Mouse (Mus musculus): ENCODE measurements around the gene Msh3. TPM values are rescaled to one million over a fixed set of nuclear protein-coding genes. Genes with fewer than 3 reads are reported as not detected.
A peak's percentile ranks its signal among the peaks of the same experiment; 100 is the strongest.

The Msh3 gene
- polyA plus RNA-seq, 1 experiment from 2014 or later: 27.5 TPM

DNA sequence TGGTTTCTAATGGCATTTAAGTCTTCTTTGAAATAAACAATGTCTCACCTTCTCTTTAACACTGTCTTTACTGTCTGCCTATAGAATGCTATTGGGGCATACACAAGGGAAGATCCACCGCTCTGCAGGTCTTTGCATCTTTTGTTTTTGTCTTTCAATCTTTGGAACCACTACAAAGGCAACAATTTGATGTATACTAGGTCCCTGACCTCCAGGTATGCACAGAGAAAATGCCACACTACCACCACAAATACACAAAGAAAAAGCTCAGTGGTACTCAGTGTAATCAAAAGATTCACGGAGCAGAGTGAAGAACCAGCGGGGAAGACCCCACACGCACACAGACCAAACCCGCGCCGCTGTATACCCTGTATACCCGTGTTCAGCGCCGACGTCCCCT lies 49.1 kb downstream of the Msh3 start, which contains the start of gene Gm20379:
Gene Gm20379, plus strand, starts transcription at position 301 of the 400 bp plus-strand sequence.
- DNase-seq: no peak
- H3K9me3 ChIP-seq (ENCODE audit: control insufficient read depth, low read length): no peaks in the 10 kb centered on the region
- H3K36me3 ChIP-seq (ENCODE audit: control insufficient read depth, insufficient read depth, low read length): peaks cover 22% of the 10 kb centered on the region
- WGBS: 98% methylated on average over 11 of the region's 11 CpGs
- no peak for ATAC-seq (ENCODE audit: low FRiP score, low TSS enrichment)
- H3K4me3 ChIP-seq (replicated peaks; ENCODE audit: low read depth, low read length): no peak within 1 kb of the TSS
- no peak within 1 kb of the TSS for H3K27ac ChIP-seq (replicated peaks; ENCODE audit: low read depth, low read length)
- H3K4me1 ChIP-seq (ENCODE audit: control insufficient read depth, insufficient read depth, low read length): no peaks in the 10 kb centered on the region
- no peak within 1 kb of the TSS for H3K9ac ChIP-seq (replicated peaks; ENCODE audit: low read length)
- H3K27me3 ChIP-seq (ENCODE audit: control insufficient read depth, insufficient read depth, low read length): no peaks in the 10 kb centered on the region
- no peak within 1 kb of the TSS for H3K4me2 ChIP-seq (ENCODE audit: low read length)

DNA sequence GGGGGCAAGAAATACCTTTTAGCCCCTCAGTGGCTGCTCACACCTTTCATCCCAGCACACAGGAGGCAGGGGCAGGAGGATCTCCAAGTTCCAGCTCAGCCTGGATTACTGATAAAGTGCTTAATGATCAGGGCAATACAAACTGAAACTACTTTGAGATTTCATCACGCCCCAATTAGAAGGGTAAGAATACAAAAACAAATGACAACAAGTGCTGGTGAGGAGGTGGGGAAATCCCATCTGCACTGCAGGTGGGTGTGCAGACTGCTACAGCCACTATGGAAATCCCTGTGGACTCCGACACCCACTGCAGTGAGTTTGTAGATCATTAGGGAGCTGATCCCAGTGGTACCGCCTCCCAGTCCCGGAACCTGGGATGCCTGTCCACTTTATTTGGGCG lies 50.5 kb downstream of the Msh3 start:
- no peaks in the 10 kb centered on the region for H3K27me3 ChIP-seq (ENCODE audit: control insufficient read depth, insufficient read depth, low read length)
- no peak overlapping the region for H3K27ac ChIP-seq (replicated peaks; ENCODE audit: low read depth, low read length)
- no peaks in the 10 kb centered on the region for H3K9me3 ChIP-seq (ENCODE audit: control insufficient read depth, low read length)
- DNase-seq (no peak), ATAC-seq (ENCODE audit: low FRiP score, low TSS enrichment) (no peak)
- H3K4me3 ChIP-seq (replicated peaks; ENCODE audit: low read depth, low read length): no peak overlapping the region
- WGBS: 93% methylated on average over 5 of the region's 5 CpGs
- H3K4me1 ChIP-seq (ENCODE audit: control insufficient read depth, insufficient read depth, low read length): no peaks in the 10 kb centered on the region
- no peak overlapping the region for H3K9ac ChIP-seq (replicated peaks; ENCODE audit: low read length)
- no peak overlapping the region for H3K4me2 ChIP-seq (ENCODE audit: low read length)
- peaks cover 22% of the 10 kb centered on the region for H3K36me3 ChIP-seq (ENCODE audit: control insufficient read depth, insufficient read depth, low read length)

DNA sequence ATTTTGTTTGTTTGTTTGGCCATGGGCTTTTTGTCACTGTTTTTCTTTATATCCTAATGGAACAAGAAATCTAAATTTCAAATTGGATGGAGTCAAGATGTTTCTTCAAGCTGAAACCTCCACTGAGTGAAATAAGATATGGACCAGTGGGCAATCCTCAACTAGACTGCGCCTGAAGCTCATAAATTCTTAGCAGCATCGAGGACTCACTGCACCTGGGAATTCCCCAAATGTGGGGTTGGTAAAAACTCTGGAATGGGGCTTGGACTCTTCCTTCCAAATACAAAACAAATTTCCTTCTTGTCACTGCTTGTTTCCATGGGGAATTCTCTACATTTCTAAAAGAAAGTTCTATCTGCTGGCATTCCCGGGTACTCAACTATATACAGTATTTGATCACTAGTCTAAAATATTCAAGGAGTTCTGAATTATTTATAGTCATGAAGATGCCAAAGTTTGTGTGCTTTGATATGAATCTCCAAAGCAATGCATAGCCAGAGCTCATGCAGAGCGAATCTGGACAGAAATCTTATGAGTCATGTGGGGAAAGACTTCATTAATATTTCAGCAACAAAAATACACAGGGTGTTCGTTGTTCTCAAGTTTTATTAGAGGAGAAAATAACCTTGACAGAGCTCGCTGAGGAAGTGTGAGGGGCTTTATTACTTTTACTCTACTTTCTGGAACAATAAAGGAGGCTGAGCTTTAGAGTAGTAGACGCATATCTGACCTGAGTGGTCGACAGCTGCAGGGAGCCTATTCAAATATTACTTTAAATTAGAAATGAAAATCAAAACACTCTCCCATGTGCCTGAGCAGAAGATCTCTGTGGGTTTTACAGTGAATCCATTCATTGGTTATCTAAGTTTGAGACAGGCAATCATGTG lies 51.5 kb downstream of the Msh3 start:
- Histone ChIP-seq H3K4me3 (replicated peaks; ENCODE audit: low read depth, low read length) (no peak overlapping the region), H3K9ac (replicated peaks; ENCODE audit: low read length) (no peak overlapping the region), H3K9me3 (ENCODE audit: control insufficient read depth, low read length) (no peaks in the 10 kb centered on the region), H3K36me3 (ENCODE audit: control insufficient read depth, insufficient read depth, low read length) (peaks cover 19% of the 10 kb centered on the region; the same call in 1 of the 2 replicates), H3K27me3 (ENCODE audit: control insufficient read depth, insufficient read depth, low read length) (no peaks in the 10 kb centered on the region), H3K27ac (replicated peaks; ENCODE audit: low read depth, low read length) (no peak overlapping the region), H3K4me1 (ENCODE audit: control insufficient read depth, insufficient read depth, low read length) (no peaks in the 10 kb centered on the region), H3K4me2 (ENCODE audit: low read length) (no peak overlapping the region)
- peak; percentile 42 for DNase-seq
- 71% methylated on average over 8 of the region's 8 CpGs for WGBS
- ATAC-seq (ENCODE audit: low FRiP score, low TSS enrichment): peak; percentile 51; the same call in 1 of the 2 replicates

GRCm38 (mm10) chr13:92302466-92302865 lies 52.3 kb downstream of the Msh3 start:
- no peak overlapping the region for H3K4me2 ChIP-seq (ENCODE audit: low read length)
- no peaks in the 10 kb centered on the region for H3K4me1 ChIP-seq (ENCODE audit: control insufficient read depth, insufficient read depth, low read length)
- H3K27ac ChIP-seq (replicated peaks; ENCODE audit: low read depth, low read length): no peak overlapping the region
- peaks cover 15% of the 10 kb centered on the region; the same call in 1 of the 2 replicates for H3K36me3 ChIP-seq (ENCODE audit: control insufficient read depth, insufficient read depth, low read length)
- 87% methylated on average over 4 of the region's 4 CpGs for WGBS
- no peak overlapping the region for H3K4me3 ChIP-seq (replicated peaks; ENCODE audit: low read depth, low read length)
- no peak for ATAC-seq (ENCODE audit: low FRiP score, low TSS enrichment)
- no peaks in the 10 kb centered on the region for H3K9me3 ChIP-seq (ENCODE audit: control insufficient read depth, low read length)
- no peak overlapping the region for H3K9ac ChIP-seq (replicated peaks; ENCODE audit: low read length)
- no peaks in the 10 kb centered on the region for H3K27me3 ChIP-seq (ENCODE audit: control insufficient read depth, insufficient read depth, low read length)
- no peak for DNase-seq

GRCm38 (mm10) chr13:92301754-92302153 lies 53.0 kb downstream of the Msh3 start:
- H3K36me3 ChIP-seq (ENCODE audit: control insufficient read depth, insufficient read depth, low read length): peaks cover 16% of the 10 kb centered on the region
- H3K9me3 ChIP-seq (ENCODE audit: control insufficient read depth, low read length): no peaks in the 10 kb centered on the region
- H3K27ac ChIP-seq (replicated peaks; ENCODE audit: low read depth, low read length): no peak overlapping the region
- H3K4me3 ChIP-seq (replicated peaks; ENCODE audit: low read depth, low read length): no peak overlapping the region
- no peaks in the 10 kb centered on the region for H3K4me1 ChIP-seq (ENCODE audit: control insufficient read depth, insufficient read depth, low read length)
- DNase-seq (no peak), ATAC-seq (ENCODE audit: low FRiP score, low TSS enrichment) (no peak)
- no peaks in the 10 kb centered on the region for H3K27me3 ChIP-seq (ENCODE audit: control insufficient read depth, insufficient read depth, low read length)
- H3K4me2 ChIP-seq (ENCODE audit: low read length): no peak overlapping the region
- H3K9ac ChIP-seq (replicated peaks; ENCODE audit: low read length): no peak overlapping the region
- 89% methylated on average over 4 of the region's 4 CpGs for WGBS

GRCm38 (mm10) chr13:92299522-92299921 lies 55.3 kb downstream of the Msh3 start:
- Histone ChIP-seq H3K4me2 (ENCODE audit: low read length) (no peak overlapping the region), H3K27ac (replicated peaks; ENCODE audit: low read depth, low read length) (no peak overlapping the region), H3K9ac (replicated peaks; ENCODE audit: low read length) (no peak overlapping the region), H3K4me3 (replicated peaks; ENCODE audit: low read depth, low read length) (no peak overlapping the region), H3K27me3 (ENCODE audit: control insufficient read depth, insufficient read depth, low read length) (no peaks in the 10 kb centered on the region), H3K36me3 (ENCODE audit: control insufficient read depth, insufficient read depth, low read length) (peaks cover 15% of the 10 kb centered on the region), H3K9me3 (ENCODE audit: control insufficient read depth, low read length) (no peaks in the 10 kb centered on the region), H3K4me1 (ENCODE audit: control insufficient read depth, insufficient read depth, low read length) (no peaks in the 10 kb centered on the region)
- 90% methylated on average over 1 of the region's 1 CpGs for WGBS
- DNase-seq (no peak), ATAC-seq (ENCODE audit: low FRiP score, low TSS enrichment) (no peak)

- no peak overlapping the region for H3K4me3 ChIP-seq (replicated peaks; ENCODE audit: low read depth, low read length)
- DNase-seq: no peak
- 97% methylated on average over 2 of the region's 2 CpGs for WGBS
- no peaks in the 10 kb centered on the region for H3K9me3 ChIP-seq (ENCODE audit: control insufficient read depth, low read length)
- no peak for ATAC-seq (ENCODE audit: low FRiP score, low TSS enrichment)
- H3K27ac ChIP-seq (replicated peaks; ENCODE audit: low read depth, low read length): no peak overlapping the region
- H3K27me3 ChIP-seq (ENCODE audit: control insufficient read depth, insufficient read depth, low read length): no peaks in the 10 kb centered on the region
- H3K9ac ChIP-seq (replicated peaks; ENCODE audit: low read length): no peak overlapping the region
- no peaks in the 10 kb centered on the region for H3K4me1 ChIP-seq (ENCODE audit: control insufficient read depth, insufficient read depth, low read length)
- H3K36me3 ChIP-seq (ENCODE audit: control insufficient read depth, insufficient read depth, low read length): peaks cover 15% of the 10 kb centered on the region
- no peak overlapping the region for H3K4me2 ChIP-seq (ENCODE audit: low read length)
Observed at GRCm38 (mm10) chr13:92297021-92297420, 57.8 kb downstream of the Msh3 start.

DNA sequence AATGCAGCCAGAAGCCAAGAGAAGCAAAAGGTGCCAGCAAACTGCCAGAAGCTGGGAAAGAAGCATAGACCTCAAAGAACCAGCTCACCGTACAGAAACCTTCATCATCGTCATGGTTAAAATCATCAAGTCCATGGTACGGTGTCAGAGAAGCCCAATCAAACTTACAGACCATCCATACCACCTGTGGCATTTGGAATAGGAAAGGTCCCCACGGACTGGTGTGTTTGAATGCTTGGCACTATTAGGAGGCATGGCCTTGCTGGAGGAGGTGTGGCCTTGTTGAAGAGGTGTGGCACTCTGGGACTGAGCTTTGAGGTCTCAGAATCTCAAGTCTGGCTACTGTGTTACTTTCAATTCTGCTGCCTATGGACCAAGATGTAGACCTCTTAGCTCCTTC lies 58.3 kb downstream of the Msh3 start:
- H3K4me3 ChIP-seq (replicated peaks; ENCODE audit: low read depth, low read length): no peak overlapping the region
- no peaks in the 10 kb centered on the region for H3K27me3 ChIP-seq (ENCODE audit: control insufficient read depth, insufficient read depth, low read length)
- DNase-seq: no peak
- H3K9ac ChIP-seq (replicated peaks; ENCODE audit: low read length): no peak overlapping the region
- H3K4me2 ChIP-seq (ENCODE audit: low read length): no peak overlapping the region
- no peak for ATAC-seq (ENCODE audit: low FRiP score, low TSS enrichment)
- H3K27ac ChIP-seq (replicated peaks; ENCODE audit: low read depth, low read length): no peak overlapping the region
- peaks cover 15% of the 10 kb centered on the region for H3K36me3 ChIP-seq (ENCODE audit: control insufficient read depth, insufficient read depth, low read length)
- H3K9me3 ChIP-seq (ENCODE audit: control insufficient read depth, low read length): no peaks in the 10 kb centered on the region
- WGBS: 95% methylated on average over 4 of the region's 4 CpGs
- H3K4me1 ChIP-seq (ENCODE audit: control insufficient read depth, insufficient read depth, low read length): no peaks in the 10 kb centered on the region

DNA sequence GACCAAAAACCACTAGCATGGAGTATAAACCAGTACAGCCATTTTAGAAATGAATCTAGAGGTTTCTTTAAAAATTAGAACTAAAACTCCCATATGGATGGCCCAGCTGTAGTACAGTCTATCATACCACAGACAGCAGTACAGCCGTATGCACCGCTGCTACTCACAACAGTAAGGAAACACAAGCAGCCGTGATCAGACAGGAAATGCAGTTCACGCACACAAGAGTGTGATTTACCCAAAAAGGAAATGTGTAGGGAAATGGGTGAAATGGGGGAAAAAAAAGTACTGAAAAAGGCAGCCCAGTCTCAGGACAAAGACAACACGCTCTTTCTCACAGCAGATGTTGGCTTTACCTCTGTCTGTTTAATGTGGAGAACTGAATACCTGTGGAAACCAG lies 60.9 kb downstream of the Msh3 start:
- DNase-seq: no peak
- ATAC-seq (ENCODE audit: low FRiP score, low TSS enrichment): no peak
- H3K9me3 ChIP-seq (ENCODE audit: control insufficient read depth, low read length): no peaks in the 10 kb centered on the region
- no peaks in the 10 kb centered on the region for H3K27me3 ChIP-seq (ENCODE audit: control insufficient read depth, insufficient read depth, low read length)
- H3K4me1 ChIP-seq (ENCODE audit: control insufficient read depth, insufficient read depth, low read length): no peaks in the 10 kb centered on the region
- H3K36me3 ChIP-seq (ENCODE audit: control insufficient read depth, insufficient read depth, low read length): peaks cover 13% of the 10 kb centered on the region
- no peak overlapping the region for H3K9ac ChIP-seq (replicated peaks; ENCODE audit: low read length)
- H3K27ac ChIP-seq (replicated peaks; ENCODE audit: low read depth, low read length): no peak overlapping the region
- 96% methylated on average over 5 of the region's 5 CpGs for WGBS
- H3K4me2 ChIP-seq (ENCODE audit: low read length): no peak overlapping the region
- H3K4me3 ChIP-seq (replicated peaks; ENCODE audit: low read depth, low read length): no peak overlapping the region
